8 mouse cellular contexts compared by ENCODE assay signal in the genomic region with DNA sequence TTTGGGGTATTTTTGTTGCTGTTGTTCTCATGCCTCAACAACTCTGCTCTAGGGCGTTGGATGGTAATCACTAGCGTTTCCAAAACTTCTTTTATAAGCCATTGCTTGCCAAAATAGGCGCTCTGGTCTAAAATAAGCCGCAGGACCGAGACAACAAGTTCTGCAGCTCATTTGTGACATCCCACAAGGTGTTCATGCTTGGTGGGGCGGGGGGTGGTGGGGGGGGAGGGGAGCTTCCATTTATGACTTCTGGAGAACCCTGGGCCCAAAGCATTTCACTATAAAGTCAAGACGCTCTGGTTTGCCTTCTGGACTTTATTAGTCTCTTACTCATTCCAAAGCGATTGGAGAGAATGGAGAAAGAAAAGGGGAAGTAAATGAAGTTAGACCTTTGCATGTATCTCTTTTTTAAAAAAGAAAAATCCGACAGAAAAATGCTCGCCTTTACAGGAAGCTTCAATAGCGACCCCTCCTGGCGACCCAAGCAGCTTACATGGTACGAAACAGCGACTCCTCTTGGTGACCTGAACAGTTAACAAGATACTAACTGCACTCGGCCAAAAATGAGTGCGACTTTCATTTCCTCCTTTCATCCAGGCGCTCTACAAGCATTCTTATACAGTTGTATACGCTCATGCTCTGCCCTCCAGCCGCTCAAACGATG.
DNase-seq lines count a peak whose midpoint lies in the region; ATAC-seq lines count a peak whose summit lies in the region.

No protein-coding gene starts in this region.

- no peak overlapping the region for H3K27ac ChIP-seq in hindbrain, embryonic 15.5 days (replicated peaks)
- no peak overlapping the region for H3K27ac ChIP-seq in liver, embryonic 11.5 days (ENCODE audit: low read depth, low read length)
- no peak overlapping the region for H3K27ac ChIP-seq in neural tube, embryonic 12.5 days

- no peaks in the 10 kb centered on the region for H3K36me3 ChIP-seq in hindbrain, embryonic 15.5 days
- H3K36me3 ChIP-seq in liver, embryonic 11.5 days (ENCODE audit: control insufficient read depth, insufficient read depth, low read length) = no peaks in the 10 kb centered on the region
- no peaks in the 10 kb centered on the region for H3K36me3 ChIP-seq in neural tube, embryonic 12.5 days

- no peaks in the 10 kb centered on the region for H3K9me3 ChIP-seq in hindbrain, embryonic 15.5 days
- H3K9me3 ChIP-seq in liver, embryonic 11.5 days (ENCODE audit: control insufficient read depth, low read length) = no peaks in the 10 kb centered on the region
- no peaks in the 10 kb centered on the region for H3K9me3 ChIP-seq in neural tube, embryonic 12.5 days

- no peak overlapping the region for H3K9ac ChIP-seq in hindbrain, embryonic 15.5 days
- H3K9ac ChIP-seq in liver, embryonic 11.5 days (ENCODE audit: low read depth, low read length) = no peak overlapping the region
- no peak overlapping the region for H3K9ac ChIP-seq in neural tube, embryonic 12.5 days

- WGBS in hindbrain, embryonic 15.5 days = 11% methylated on average over 20 of the region's 20 CpGs
- 7% methylated on average over 20 of the region's 20 CpGs for WGBS in liver, embryonic 11.5 days
- 7% methylated on average over 20 of the region's 20 CpGs for WGBS in neural tube, embryonic 12.5 days

- no peaks in the 10 kb centered on the region; the same call in 1 of the 2 replicates for H3K27me3 ChIP-seq in hindbrain, embryonic 15.5 days
- H3K27me3 ChIP-seq in liver, embryonic 11.5 days (replicated peaks; ENCODE audit: control insufficient read depth, insufficient read depth, low read length) = no peaks in the 10 kb centered on the region
- H3K27me3 ChIP-seq in neural tube, embryonic 12.5 days (replicated peaks) = no peaks in the 10 kb centered on the region

- peak; percentile 21 to 31 for DNase-seq in left cerebral cortex, postnatal 14 days (ENCODE audit: low spot score in 2 of 2)
- DNase-seq in left cerebral cortex, adult 11 months (ENCODE audit: low spot score) = no peak
- no peak for DNase-seq in liver, embryonic 11.5 days (ENCODE audit: low spot score)
- no peak for DNase-seq in Muller cell, postnatal 12 days (ENCODE audit: inconsistent ontology term)

- no peak overlapping the region for H3K4me3 ChIP-seq in hindbrain, embryonic 15.5 days
- H3K4me3 ChIP-seq in liver, embryonic 11.5 days (ENCODE audit: low read depth, low read length) = peak overlapping the region; percentile 2; the same call in 1 of the 2 replicates
- H3K4me3 ChIP-seq in neural tube, embryonic 12.5 days = no peak overlapping the region

- 0 out of 2 replicates have a peak overlapping the region, but pooled peaks have one; percentile 24 for H3K4me2 ChIP-seq in hindbrain, embryonic 15.5 days
- H3K4me2 ChIP-seq in liver, embryonic 11.5 days = peak overlapping the region; percentile 36
- H3K4me2 ChIP-seq in neural tube, embryonic 12.5 days (replicated peaks) = peak overlapping the region; percentile 36

- no peaks in the 10 kb centered on the region for H3K4me1 ChIP-seq in hindbrain, embryonic 15.5 days (replicated peaks)
- no peaks in the 10 kb centered on the region for H3K4me1 ChIP-seq in liver, embryonic 11.5 days (replicated peaks; ENCODE audit: control insufficient read depth, insufficient read depth, low read length)
- peaks cover 4% of the 10 kb centered on the region for H3K4me1 ChIP-seq in neural tube, embryonic 12.5 days

- intact Hi-C loops in left cerebral cortex, postnatal 14 days (cut with DNase I) = loop anchor here (10.0 kb wide), 1 partner anchor 144 kb away; no protein-coding TSS in a partner anchor

- ATAC-seq in activated CD4-positive, CD25-positive, alpha-beta regulatory T cell, adult 4 months = peak; percentile 77
- ATAC-seq in erythroblast, adult 5-6 weeks (replicated peaks; ENCODE audit: low FRiP score, poor library complexity, severe bottlenecking) = 0 out of 2 replicates have a peak, but pooled peaks have one; percentile 55
- no peak for ATAC-seq in hindbrain, embryonic 15.5 days (ENCODE audit: low FRiP score, low read depth)
- no peak for ATAC-seq in liver, embryonic 11.5 days (replicated peaks; ENCODE audit: low FRiP score)
- no peak for ATAC-seq in neural tube, embryonic 12.5 days (ENCODE audit: low FRiP score, low read depth)

Comparison
In these comparisons a context has a peak if more than half of its experiments do, and no peak if none do; other contexts are left out.
1. DNase-seq: peak in left cerebral cortex, postnatal 14 days (2 of 2); none in left cerebral cortex, adult 11 months (single experiment), liver, embryonic 11.5 days (single experiment) and Muller cell, postnatal 12 days (single experiment).
2. ATAC-seq: peak in activated CD4-positive, CD25-positive, alpha-beta regulatory T cell, adult 4 months (single experiment) and erythroblast, adult 5-6 weeks (single experiment); none in hindbrain, embryonic 15.5 days (single experiment), liver, embryonic 11.5 days (single experiment) and neural tube, embryonic 12.5 days (single experiment).
3. Peak in every context shown above with its lines, with median percentiles within 50 percentile points of each other: H3K4me2 ChIP-seq.